Mouse (Mus musculus): ENCODE measurements around the gene Rps21.

The Rps21 gene

DNA sequence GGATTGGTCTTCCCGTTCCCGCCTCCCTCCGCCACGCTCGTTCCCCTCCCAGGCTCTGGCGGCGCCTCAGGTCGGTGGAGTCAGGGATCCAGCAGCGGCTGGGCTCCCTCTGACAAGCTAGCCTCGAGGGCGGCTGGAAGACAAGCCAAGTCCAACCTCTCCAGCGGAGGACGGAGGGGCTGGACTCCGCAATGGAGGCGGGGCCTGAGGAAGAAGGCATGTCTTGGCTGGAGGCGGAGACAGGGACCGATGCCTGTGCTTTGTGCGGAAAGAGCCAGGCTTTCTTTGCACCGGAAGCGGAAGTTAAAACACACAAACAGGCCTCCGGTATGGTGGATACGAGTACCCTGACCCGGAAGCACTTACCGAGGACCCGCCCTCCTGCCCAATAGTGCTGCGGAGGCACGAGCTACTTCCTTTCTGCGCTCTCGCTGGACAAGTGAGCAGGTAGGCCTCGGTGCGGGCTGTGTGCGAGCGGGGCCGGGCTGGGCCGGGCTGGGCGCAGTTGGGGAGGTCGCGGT is at the start of gene Rps21:
TSS of gene Rps21 (plus strand) at position 377 of the 521 bp plus-strand sequence.
- peak; percentile 100 for DNase-seq (ENCODE audit: low read depth, low spot score)

DNA sequence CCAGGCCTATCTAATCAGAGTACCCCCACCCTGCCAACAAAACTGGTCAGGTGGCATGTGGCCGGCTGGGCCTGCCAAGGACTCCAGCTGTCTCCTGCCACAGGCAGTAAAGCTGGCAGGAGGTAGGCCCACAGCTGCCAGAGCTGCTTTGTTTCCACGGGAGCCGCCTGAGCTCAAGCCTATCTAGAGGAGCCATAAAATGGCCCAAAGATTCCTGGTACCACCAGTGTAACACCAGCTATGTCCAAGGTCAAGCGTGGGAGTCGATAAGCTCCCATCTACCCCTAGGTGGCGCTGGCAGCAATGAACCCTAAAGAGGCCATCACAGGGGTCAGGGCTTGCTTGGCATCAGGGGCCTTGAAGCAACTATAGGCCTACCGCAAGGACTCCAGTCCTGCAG is 49.3 kb upstream of the Rps21 start:
- peak; percentile 26 for DNase-seq (ENCODE audit: low read depth, low spot score)

DNA sequence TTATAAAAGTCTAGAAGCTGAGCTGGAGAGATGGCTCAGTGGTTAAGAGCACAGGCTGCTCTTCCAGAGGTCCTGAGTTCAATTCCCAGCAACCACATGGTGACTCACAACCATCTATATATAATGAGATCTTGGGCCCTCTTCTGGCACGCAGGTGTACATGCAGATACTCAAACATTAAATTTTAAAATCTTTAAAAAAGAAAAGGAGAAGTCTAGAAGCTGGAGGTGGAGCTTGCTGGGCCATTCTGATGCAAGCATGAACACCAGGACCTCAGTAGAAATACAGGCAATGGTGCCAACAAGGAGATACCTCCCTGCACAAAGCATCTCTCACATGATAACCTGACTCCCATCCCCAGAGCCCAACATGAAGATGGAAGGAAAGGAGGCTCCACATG is 48.2 kb upstream of the Rps21 start:
- no peak for DNase-seq (ENCODE audit: low read depth, low spot score)

DNA sequence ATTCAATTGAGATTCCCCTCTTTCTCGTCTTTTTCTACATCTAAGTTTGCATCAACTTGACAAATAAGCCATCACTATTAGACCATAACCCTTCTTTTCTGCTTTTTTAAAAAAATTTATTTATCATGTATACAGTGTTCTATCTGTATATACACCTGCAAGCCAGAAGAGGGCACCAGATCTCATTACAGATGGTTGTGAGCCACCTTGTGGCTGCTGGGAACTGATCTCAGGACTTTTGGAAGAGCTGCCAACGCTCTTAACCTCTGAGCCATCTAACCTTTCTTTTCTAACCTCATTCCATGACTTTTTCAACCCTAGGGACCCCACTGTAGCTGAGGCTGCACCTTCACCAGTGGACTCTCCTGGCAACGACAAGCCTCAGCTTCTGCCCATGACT is 44.9 kb upstream of the Rps21 start:
- no peak for DNase-seq (ENCODE audit: low read depth, low spot score)

DNA sequence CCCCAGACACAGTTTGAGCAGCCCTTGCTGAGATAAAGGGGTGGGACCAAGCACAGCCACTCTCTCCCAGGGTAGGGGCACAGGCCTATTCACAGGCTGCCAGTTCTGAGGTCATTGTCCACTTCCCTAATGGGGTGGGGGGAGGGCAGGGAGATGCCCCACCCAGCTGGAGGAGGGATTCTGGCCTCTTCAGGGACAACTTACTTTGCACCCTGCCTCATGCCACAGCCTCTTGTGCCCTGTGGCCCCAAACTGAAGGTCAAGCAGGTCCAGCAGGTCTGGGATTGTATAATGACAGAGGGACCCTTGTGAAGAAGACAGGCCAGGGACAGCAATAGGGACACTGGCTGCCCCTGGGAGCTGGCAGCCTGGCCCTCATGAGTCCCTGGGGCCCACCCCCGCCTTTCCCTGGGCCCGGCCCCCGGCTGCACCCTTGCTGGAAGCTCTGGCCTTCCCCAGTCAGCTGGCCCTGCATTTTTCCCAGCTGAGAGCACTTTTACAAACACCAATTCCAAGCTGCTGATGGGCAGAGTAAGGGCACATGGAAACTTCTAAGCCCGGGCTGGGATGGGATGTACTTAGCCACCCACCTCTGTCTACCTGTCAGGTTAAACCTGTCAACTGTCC is 42.7 kb upstream of the Rps21 start:
- no peak for DNase-seq (ENCODE audit: low read depth, low spot score)

DNA sequence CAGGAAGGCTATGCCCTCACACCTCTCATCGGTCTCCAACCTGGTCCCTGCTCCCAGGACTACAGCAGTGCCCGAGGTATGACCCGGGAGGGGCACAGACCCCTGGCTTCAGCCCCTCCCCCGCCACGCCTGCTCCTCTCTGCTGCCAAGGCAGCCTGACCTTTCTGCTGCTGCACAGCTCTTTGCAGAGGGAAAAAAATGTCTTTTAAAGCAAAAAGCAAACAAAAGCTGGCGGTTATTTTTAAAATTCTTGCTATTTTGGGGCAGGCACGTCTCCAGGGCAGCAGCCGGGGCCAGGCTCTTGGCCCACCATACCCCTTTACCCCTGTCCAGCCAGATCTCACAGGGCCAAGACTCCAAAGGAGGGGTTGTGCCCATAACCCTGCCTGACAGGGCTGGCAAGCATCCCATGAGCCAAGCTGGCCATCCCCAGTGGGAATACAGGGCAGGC is 42.1 kb upstream of the Rps21 start:
- no peak for DNase-seq (ENCODE audit: low read depth, low spot score)

DNA sequence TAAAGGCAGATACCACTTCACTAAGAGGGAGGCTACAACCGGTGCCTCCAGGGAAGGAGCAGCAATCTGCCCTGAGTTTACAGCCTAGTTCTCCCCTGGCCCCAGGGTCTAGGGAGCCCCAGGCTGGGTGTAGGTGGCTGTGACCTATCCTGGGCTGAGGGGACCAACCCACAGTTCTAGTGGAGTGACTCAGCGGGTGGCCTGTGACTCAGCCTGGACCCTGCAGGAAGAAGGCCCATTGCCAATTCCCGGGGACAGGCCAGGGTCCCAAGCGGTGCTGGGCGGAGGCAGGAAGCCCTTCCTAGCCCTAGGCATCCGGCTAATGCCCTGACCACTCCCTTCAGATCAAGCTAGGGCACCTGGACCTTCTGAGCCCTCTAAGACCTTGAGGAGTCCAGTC is 41.2 kb upstream of the Rps21 start:
- no peak for DNase-seq (ENCODE audit: low read depth, low spot score)

DNA sequence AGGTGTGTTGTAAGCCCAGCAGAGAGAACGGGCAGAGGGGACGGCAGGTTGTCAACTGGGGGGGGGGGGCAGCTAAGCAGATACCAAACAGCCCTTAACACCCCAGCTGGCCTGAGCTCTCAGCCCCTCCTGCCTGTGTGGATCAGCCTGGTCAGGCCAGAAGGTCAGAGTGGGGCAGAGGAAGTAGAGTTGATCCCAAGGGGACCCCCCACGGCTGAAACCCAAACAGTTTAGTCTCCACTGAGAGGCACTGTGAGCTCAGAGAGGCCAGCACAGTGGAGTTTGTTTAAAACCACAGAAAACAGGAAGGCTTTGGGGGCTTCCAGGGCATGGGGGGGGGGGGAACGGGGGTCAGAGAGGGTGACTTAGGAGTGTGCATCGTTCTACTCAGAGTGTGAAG is 40.3 kb upstream of the Rps21 start:
- DNase-seq (ENCODE audit: low read depth, low spot score) = no peak

DNA sequence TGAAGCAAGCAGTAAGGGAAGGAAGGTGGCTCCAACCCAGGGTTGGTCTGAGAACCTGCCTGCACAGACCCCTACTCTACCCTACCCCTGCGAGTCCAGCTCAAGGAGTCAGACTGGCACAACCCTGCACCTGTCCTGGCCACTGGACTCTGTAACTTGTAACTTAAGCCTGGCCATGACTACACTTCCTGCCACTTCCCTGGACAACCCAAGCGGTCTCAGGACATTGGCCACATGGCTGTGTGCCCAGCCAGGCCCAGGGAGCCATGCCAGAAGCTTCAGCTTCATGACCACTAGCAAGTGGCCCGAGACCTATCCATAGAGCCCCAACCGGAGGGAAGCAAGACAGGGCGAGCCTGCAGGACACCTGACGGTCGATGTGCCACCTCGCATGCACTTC is 39.6 kb upstream of the Rps21 start:
- DNase-seq (ENCODE audit: low read depth, low spot score) = no peak

DNA sequence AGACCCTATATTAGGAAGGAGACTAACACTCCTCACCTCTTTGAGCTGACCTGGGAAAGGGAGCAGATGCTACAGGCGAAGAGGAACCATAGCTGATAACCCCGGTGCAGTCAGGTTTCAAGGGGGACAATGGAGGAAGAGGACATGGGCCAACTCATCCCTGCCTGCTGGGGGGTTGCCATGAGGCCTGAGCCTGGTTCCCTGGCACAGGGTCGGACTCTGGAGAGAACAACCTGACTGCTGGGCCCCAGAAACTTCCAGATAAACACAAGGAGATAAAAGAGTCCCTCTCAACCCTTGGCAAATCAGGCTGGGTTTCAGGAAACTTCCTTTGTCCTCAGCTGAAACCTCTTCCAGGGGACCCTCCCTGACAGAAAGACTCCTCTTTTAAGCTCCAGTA is 38.9 kb upstream of the Rps21 start:
- no peak for DNase-seq (ENCODE audit: low read depth, low spot score)

DNA sequence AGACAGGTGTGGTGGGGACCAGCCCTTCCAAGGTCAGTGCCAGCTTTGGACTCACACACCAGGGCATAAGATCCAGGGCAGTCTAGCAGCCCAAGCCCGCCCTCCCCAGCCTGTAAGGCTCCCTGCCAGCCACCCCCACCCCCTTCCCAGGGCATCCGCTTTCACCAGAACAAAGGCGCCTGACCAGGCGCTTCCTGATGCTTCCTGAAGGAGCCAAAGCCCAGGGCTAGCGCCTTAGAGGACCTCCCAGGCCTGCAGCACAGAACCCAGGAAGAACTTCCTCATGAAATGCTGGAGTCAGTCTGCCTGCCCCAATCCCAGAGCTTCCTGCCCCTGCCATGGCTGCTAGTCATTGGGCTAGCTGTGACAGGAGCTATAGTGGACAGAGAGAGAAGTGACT is 38.5 kb upstream of the Rps21 start:
- no peak for DNase-seq (ENCODE audit: low read depth, low spot score)

DNA sequence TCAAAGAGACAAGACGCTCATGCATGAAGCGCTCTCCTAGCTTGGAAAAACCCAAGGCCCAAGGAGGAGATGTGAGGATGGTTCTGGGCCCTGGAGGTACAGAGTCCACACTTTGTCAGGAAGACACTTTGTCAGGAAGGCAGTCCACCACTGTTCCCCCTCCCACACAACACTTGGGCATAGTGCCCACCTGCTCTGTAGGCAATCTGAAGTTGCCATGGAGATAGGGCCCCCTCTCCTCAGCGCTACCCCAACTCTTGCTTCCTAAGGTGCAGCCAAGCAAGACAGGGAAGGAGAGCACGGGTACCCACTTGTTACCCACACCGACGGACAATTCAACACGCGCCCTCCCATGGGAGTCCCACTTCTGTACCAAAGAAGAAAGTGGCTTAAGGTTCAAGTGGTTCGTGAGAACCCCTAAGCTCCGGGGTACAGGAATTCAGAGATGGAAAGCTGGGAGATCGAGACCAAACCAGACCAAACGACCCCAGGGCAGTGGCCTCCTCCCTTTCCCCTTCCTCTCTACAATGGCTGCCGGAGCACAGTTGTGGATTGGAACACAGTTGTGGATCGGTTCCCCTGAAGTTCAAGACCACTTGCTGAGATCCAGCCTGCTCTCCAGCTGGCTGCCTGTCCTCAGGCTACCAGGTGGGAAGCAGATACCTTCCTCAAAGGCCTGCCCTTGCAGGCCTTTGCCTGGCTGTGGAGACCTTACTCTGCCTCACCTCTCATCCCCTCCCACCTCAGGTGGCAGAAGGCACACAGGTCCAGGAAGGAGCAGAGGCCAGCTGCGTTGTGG is 37.8 kb upstream of the Rps21 start:
- DNase-seq (ENCODE audit: low read depth, low spot score) = no peak

DNA sequence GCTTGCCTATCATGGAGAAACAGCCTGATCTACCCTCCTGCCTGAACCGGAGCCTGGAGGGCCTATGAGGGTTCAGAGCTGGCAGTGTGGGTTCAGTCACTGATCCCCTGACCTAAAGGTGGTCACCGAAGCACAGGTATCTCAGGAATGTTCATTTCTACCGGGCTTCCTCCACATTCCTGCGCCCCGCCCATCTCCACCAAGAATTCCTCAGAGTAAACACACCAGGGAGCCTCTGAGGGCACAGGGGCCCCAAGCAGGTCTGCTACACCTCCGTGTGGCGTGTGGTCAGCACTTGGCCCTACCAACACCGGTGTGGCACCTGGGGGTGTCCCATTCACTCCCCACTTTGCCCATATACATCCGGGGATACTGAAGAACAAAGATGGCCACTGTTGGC is 37.0 kb upstream of the Rps21 start:
- no peak for DNase-seq (ENCODE audit: low read depth, low spot score)

DNA sequence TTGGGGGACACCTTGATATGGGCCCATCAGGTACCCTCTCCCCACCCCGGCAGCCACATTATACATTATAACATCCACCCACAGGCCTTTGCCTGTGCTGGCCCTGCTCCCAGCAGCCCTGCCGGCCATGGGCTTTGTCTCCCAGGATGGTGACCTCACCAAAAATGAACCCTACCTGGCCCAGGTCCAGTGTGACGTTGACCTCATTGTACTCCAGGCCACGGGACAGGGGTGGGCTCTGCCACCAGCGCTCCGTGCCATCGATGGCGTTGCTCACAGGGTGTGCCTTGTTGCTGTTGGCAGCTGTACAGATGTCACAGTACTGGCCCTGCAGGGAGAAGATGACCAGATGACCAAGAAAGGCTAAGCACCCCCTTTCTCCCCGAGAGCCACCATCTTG is 36.1 kb upstream of the Rps21 start:
- DNase-seq (ENCODE audit: low read depth, low spot score) = no peak

DNA sequence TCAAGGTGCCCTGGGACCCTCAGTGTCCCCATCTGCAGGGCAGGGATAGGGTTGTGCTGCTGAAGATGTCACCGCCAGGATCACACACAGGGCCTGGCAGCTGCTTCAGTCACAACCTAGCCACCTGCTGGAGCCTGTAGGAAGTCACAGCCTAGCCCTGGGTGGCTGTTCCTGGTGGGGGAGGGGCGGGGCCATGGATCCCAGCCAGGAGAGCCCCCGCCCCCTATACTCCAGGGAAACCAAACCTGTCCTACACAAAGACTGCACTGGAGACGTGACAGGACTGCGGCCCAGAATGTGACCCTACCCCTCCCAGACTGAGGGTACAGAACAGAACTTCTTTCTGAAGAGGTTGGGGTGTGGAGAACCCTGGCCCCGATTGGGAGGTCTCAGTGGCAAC is 34.9 kb upstream of the Rps21 start:
- no peak for DNase-seq (ENCODE audit: low read depth, low spot score)

DNA sequence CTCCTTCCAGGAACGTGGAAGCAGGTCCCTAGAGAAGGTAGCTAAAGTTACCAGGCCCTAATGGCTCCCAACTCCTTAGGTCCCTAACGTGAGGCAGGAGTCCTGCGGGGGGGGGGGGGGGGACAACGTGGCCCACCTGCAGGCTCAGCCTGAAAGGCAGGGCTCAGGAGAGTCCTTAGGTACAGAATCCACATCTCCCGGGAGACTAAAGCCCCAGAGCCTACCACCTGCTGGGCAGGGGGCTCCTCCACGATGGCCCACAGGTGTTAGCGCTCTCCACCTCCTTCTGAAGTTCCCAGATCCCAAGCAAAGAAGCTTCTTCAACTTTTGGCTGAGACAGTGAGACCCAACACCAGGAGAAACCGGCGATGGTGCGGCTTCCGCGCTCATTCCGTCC is 32.5 kb upstream of the Rps21 start:
- DNase-seq (ENCODE audit: low read depth, low spot score) = no peak

DNA sequence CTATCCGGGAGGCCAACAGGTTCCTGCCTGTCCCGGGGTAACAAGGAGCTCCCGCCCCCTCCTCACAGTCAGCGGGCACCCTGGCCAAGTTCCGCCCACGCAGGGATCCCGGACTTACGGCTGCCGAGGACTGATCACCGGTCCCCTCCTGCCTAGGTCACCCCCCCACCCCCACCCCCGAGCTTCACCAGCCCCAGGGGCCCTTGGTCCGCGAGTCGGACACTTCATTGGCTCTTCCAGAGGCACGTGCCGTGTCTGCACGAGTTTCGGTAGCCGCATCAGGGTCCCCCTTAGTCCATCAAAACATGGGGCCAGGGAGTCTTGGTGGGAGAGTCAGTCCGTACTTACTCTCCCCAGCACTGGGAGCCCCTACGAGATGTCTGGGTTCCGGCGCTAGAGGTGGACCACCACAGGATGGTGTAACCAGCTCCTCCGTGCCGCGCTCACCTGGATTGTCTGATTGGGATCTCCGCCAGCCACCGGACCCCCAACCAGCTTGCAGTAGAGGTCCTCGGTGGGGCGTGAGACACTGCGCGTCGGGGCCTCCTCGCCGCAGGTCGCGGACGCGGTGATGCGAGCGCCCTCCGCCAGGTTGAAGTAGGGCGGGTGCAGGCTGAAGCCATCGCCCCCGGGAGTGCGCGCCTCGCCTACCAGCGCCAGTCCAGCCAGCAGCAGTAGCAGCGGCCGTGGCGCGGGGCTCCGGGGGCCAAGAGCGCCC is 32.0 kb upstream of the Rps21 start:
- no peak for DNase-seq (ENCODE audit: low read depth, low spot score)

DNA sequence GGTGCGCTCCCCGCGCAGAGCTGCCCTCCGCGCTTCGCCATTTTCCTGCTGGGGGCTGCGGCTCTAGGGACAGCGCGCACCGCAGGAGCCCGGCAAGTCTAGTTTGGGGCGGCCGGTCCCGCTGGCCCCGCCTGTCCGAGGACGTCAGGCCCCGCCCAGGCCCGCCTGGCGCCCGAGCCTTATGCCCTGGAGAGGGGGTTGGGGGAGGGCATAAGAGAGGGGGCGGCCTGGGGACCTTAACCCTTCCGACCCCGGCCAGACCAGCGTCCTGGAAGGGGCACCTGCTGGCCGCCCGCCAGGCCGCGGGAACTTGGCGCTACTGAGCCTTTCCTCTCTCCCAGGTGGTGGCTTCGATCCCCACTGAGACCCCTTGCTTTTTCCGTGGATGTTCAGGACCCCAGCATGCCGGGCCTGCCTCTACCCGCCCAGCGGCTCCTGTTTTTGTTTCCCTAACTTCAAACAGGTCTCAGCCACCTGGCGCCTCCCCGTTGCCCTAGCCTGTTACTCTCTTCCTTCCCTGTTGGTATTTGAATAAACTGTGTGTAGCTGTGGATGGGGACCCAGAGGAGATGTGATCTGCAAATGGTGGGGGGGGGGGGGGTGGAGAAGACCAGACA is 31.3 kb upstream of the Rps21 start, which contains the start of gene Lama5:
TSS of gene Lama5 (minus strand) at position 98 of the 617 bp plus-strand sequence.
- DNase-seq (ENCODE audit: low read depth, low spot score) = no peak

DNA sequence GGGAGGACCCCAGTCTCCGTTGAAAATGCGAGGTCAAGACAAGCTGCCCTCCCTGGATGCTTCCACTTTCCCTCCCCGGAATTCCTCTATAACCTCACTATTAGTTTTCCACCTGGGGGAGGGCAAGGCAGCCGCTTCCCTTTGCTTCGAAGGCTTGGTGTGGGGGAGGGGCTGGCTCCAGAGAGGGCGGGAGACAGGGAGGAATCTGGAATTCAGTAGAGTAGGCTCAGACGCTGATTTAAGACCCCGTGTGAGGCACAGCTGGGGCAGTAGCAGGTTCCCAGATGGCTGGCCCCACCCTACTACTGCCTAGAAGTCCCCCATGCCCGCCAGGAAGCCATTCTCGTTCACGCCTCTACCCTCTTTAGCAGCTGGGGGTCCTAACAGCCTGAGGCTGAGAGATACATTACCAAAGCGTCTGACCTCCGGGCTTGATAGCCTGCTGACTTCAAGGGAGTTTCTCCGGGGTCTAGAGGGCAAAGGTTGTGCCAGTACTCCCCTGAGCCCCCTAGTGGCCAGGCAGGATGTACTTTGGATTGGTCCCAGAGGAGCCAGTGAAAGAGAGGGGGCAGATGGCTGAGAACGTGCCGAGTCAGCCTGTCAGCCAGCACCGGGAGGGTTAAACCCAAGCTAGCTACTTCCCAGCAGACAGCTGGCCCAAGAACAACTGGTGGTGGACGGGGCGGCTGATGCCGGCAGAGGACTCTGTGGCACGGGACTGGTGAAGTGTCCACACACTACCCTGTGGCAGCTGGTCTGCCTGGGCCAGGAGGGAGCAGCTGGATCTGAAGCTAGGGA is 29.7 kb upstream of the Rps21 start:
- no peak for DNase-seq (ENCODE audit: low read depth, low spot score)

DNA sequence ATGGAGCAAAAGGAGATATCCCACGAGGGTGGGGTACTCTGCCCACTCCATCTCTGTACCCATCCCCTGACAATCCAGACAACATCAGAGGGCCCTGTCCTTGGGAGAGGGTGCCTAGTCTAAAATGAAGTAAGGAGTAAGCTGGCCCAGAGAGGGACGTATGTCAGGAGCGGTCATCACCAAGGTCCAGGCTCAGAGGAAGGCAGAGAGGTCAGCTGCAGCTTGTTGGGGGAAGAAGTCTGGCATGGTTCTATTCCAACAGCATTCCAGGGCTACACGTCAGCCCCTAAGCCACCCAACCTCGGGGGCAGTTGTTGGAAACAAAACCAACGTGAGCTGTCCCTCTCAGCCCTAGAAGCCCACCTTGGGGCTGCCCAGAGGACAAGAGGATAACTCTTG is 29.1 kb upstream of the Rps21 start:
- DNase-seq (ENCODE audit: low read depth, low spot score) = no peak

DNA sequence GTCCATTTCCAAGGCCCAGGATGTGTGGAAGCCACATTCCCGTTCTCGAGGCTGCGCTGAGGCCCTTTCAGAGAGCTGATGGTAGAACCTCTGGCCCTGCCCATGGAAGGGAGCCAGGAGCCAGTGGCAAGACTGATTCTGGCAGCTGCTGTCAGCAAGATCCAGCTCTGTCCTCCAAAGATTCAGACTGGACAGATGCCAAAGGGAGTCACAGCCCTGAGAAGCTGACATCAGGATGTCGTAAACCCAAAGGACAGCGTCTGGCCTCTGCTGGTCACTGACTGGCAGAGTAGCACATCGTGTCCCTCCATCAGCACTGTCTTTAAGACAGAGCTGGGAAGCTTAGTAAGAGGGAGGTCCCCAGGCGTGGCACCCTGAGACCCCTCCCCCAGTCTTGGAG is 28.6 kb upstream of the Rps21 start:
- DNase-seq (ENCODE audit: low read depth, low spot score) = no peak
